Mouse (Mus musculus) ES-E14 (cell line): Measurements from ENCODE around the gene Fgf14.

ENCODE experiments used
- CHD2 ChIP-seq: IDR thresholded peaks from 2 replicates; pipeline ENCODE4 v1.6.1; 2014; ENCODE audit warnings: mild to moderate bottlenecking, low read depth, low read length, inconsistent platforms
- HCFC1 ChIP-seq: IDR thresholded peaks from 2 replicates; pipeline ENCODE4 v1.6.1; 2012; ENCODE audit warnings: low read length, inconsistent platforms, borderline replicate concordance; ENCODE audit not compliant: insufficient read depth
- MAFK ChIP-seq: IDR thresholded peaks from 2 replicates; pipeline ENCODE4 v1.6.1; 2014; ENCODE audit warnings: mild to moderate bottlenecking, low read depth, low read length, inconsistent platforms; ENCODE audit not compliant: insufficient read depth
- ZC3H11A ChIP-seq: IDR thresholded peaks from 2 replicates; pipeline ENCODE4 v1.6.1; 2012; ENCODE audit warnings: low read depth, mild to moderate bottlenecking, inconsistent platforms, low read length, borderline replicate concordance
- ZNF384 ChIP-seq: IDR thresholded peaks from 2 replicates; pipeline ENCODE4 v1.6.1; 2012; ENCODE audit warnings: low read depth, low read length, inconsistent platforms

DNA sequence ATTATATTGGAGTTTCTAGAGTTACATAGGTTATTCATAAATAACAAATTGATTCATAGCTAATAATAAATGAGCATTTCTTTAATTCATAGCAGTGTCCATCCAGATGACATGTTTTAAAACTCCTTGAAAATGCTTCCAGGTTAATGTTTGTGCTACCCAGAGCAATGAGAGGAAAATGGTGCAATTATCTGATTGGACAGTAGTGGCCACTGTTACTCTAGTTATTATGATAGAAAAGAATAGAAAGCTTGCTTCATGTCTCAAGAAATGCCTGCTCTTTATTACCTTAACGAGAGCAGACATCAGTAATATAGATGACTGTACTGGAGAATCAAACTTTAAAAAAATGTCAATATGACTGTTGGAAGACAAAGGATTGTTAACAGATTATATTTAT lies 454.5 kb downstream of the Fgf14 start:
- no peak for TF ChIP-seq MAFK
- no peak for TF ChIP-seq ZNF384
- no peak for TF ChIP-seq HCFC1
- TF ChIP-seq CHD2, result no peak
- TF ChIP-seq ZC3H11A, result 0 out of 2 replicates have a peak, but pooled peaks have one; percentile 9
